Mouse (Mus musculus) cortical plate, adult 2 months (tissue): ENCODE data around the gene Serinc3. TPM values are rescaled to one million over a fixed set of nuclear protein-coding genes. Genes with fewer than 3 reads are reported as not detected.

Source experiments
- H3K27ac ChIP-seq: fragments of 200-500 bp; 2 replicates; pipeline ENCODE4 v1.5.1; 2012; ENCODE audit warnings: low read length, control low read depth, inconsistent platforms; ENCODE audit not compliant: insufficient read depth
- H3K4me1 ChIP-seq: fragments of 200-500 bp; 2 replicates; pipeline ENCODE4 v1.6.1; 2011; ENCODE audit warnings: low read length; ENCODE audit not compliant: control insufficient read depth, insufficient read depth
- H3K4me3 ChIP-seq: fragments of 200-500 bp; 2 replicates; pipeline ENCODE4 v1.5.1; 2011; ENCODE audit warnings: mild to moderate bottlenecking, low read length, control low read depth; ENCODE audit not compliant: insufficient read depth
- CTCF ChIP-seq: fragments of 200-500 bp; IDR thresholded peaks from 2 replicates; pipeline ENCODE4 v1.5.1; 2011; ENCODE audit warnings: mild to moderate bottlenecking, control low read depth, low read length; ENCODE audit not compliant: insufficient read depth; ENCODE audit errors: extremely low read depth
- POLR2A ChIP-seq: fragments of 200-500 bp; IDR thresholded peaks from 2 replicates; pipeline ENCODE4 v1.6.1; 2011; ENCODE audit warnings: mild to moderate bottlenecking, low read length, control low read depth; ENCODE audit not compliant: insufficient read depth; ENCODE audit errors: extremely low read depth
- polyA plus RNA-seq: library from polyadenylated mRNA; depleted of rRNA; stranded (reverse); fragments of >200 nt; gene quantifications from 2 replicates; pipeline ENCODE4 v1.2.3, GENCODE M21; 2012; rRNA removed

The Serinc3 gene
- polyA plus RNA-seq, 1 experiment = 210 TPM

GRCm38 (mm10) chr2:163584088-163584426 is 60.9 kb downstream of the Serinc3 start:
- no peak for TF ChIP-seq POLR2A
- no peak overlapping the region for H3K27ac ChIP-seq
- H3K4me1 ChIP-seq = no peaks in the 10 kb centered on the region
- no peak overlapping the region for H3K4me3 ChIP-seq

GRCm38 (mm10) chr2:163583226-163584087 is 61.5 kb downstream of the Serinc3 start:
- H3K27ac ChIP-seq = no peak overlapping the region
- no peaks in the 10 kb centered on the region for H3K4me1 ChIP-seq
- no peak overlapping the region for H3K4me3 ChIP-seq
- TF ChIP-seq CTCF (no peak), POLR2A (no peak)

- Histone ChIP-seq H3K4me1 (no peaks in the 10 kb centered on the region), H3K27ac (no peak overlapping the region), H3K4me3 (no peak overlapping the region)
- TF ChIP-seq POLR2A (no peak), CTCF (no peak)
Measured at GRCm38 (mm10) chr2:163580069-163580945, 64.6 kb downstream of the Serinc3 start.

- Histone ChIP-seq H3K27ac (no peak overlapping the region), H3K4me3 (no peak overlapping the region), H3K4me1 (no peaks in the 10 kb centered on the region)
- TF ChIP-seq POLR2A = no peak
- TF ChIP-seq CTCF = no peak
Measured at GRCm38 (mm10) chr2:163577986-163578385, 66.9 kb downstream of the Serinc3 start.

GRCm38 (mm10) chr2:163575248-163575647 is 69.7 kb downstream of the Serinc3 start:
- Histone ChIP-seq H3K27ac (no peak overlapping the region), H3K4me1 (no peaks in the 10 kb centered on the region), H3K4me3 (no peak overlapping the region)
- no peak for TF ChIP-seq CTCF
- TF ChIP-seq POLR2A = no peak

GRCm38 (mm10) chr2:163574321-163574720 is 70.6 kb downstream of the Serinc3 start:
- H3K4me3 ChIP-seq = no peak overlapping the region
- no peak overlapping the region for H3K27ac ChIP-seq
- H3K4me1 ChIP-seq = no peaks in the 10 kb centered on the region
- no peak for TF ChIP-seq CTCF

Other genes starting within 250 kb of the Serinc3 start
- gene Jph2, start 247.1 kb downstream of the Serinc3 start, polyA plus RNA-seq = 0.61 and 0.79 TPM in 2 replicates
- gene Oser1, start 220.4 kb downstream of the Serinc3 start, polyA plus RNA-seq = 22.2 and 23.4 TPM in 2 replicates
- 96.6 and 99.8 TPM in 2 replicates for gene Gdap1l1, start 206.7 kb downstream of the Serinc3 start, polyA plus RNA-seq
- 11.5 and 12.3 TPM in 2 replicates for gene Fitm2, start 172.5 kb downstream of the Serinc3 start, polyA plus RNA-seq
- 0.09 TPM in 1 of 2 replicates, not detected in the other for gene R3hdml, start 152.8 kb downstream of the Serinc3 start, polyA plus RNA-seq
- not detected in 2 replicates for gene Hnf4a, start 138.3 kb downstream of the Serinc3 start, polyA plus RNA-seq
- gene Ttpal, start 42.8 kb downstream of the Serinc3 start, polyA plus RNA-seq = 45.8 and 49.3 TPM in 2 replicates
- 143 and 146 TPM in 2 replicates for gene Pkig, start 13.3 kb upstream of the Serinc3 start, polyA plus RNA-seq
- 0.69 and 0.74 TPM in 2 replicates for gene Ada, start 105.1 kb upstream of the Serinc3 start, polyA plus RNA-seq
- gene Ccn5, start 175.7 kb upstream of the Serinc3 start, polyA plus RNA-seq = 0.08 and 0.42 TPM in 2 replicates
- 0.10 and 0.13 TPM in 2 replicates for gene Kcnk15, start 208.5 kb upstream of the Serinc3 start, polyA plus RNA-seq